Mouse (Mus musculus) heart, postnatal 0 days (tissue): ENCODE measurements around the gene 3110082J24Rik.

Experiments used
- CTCF ChIP-seq: IDR thresholded peaks from 2 replicates; pipeline ENCODE4 v1.5.1; 2016; ENCODE audit warnings: antibody characterized with exemption, control low read depth, low read depth
- EP300 ChIP-seq: IDR thresholded peaks from 2 replicates; pipeline ENCODE4 v1.6.1; 2016; ENCODE audit warnings: antibody characterized with exemption, low read depth

DNA sequence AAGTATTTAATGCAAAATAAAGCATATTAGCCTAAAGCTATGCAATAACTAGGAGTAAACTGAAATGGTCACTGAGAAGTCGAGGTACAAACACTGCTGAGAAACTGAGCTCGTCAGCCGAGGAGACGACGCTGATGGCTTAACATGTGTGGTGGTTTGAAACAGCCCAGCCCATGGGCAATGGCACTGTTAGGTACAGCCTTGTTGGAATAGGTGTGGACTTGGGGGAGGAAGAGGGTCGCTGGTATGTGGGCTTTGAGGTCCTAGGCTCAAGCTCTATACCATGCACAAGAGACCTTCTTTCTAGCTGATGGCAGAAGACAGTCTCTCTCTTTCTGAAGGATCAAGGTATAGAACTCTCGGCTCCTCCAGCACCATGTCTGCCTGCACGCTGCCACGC, 31.4 kb upstream of the 3110082J24Rik start:
- TF ChIP-seq EP300 (no peak), CTCF (no peak)
